Mouse (Mus musculus) frontal cortex, adult (tissue): ENCODE measurements at regions not wholly inside any gene's neighbourhood (a gene's known extent, or its start where the extent isn't known, plus 50 kb on each side); places are given as distances from the start of the nearest gene placed in this dataset.

ENCODE experiments used
- ATAC-seq: cut with Nextera tagmentation; 2 replicates; pipeline ENCODE4 v1.9.2; 2017; ENCODE audit warnings: mild to moderate bottlenecking, moderate library complexity, mixed read lengths; ENCODE audit not compliant: low TSS enrichment

GRCm38 (mm10) chr10:95032760-95033716, 88.4 kb upstream of the Plxnc1 start:
- peak; percentile 74 for ATAC-seq

- no peak for ATAC-seq
Measured at GRCm38 (mm10) chr10:95031371-95031770, 86.7 kb upstream of the Plxnc1 start.

- no peak for ATAC-seq
Measured at GRCm38 (mm10) chr10:95030801-95031200, 86.2 kb upstream of the Plxnc1 start.

- ATAC-seq = no peak
Measured at GRCm38 (mm10) chr10:95029554-95029953, 84.9 kb upstream of the Plxnc1 start.

GRCm38 (mm10) chr10:95025569-95026327, 81.1 kb upstream of the Plxnc1 start:
- no peak for ATAC-seq

- no peak for ATAC-seq
Measured at GRCm38 (mm10) chr10:95021209-95021608, 76.6 kb upstream of the Plxnc1 start.

GRCm38 (mm10) chr10:95016896-95017295, 72.3 kb upstream of the Plxnc1 start:
- no peak for ATAC-seq

- ATAC-seq = no peak
Measured at GRCm38 (mm10) chr10:95015298-95015951, 70.8 kb upstream of the Plxnc1 start.

GRCm38 (mm10) chr10:95013946-95014345, 69.3 kb upstream of the Plxnc1 start:
- ATAC-seq = no peak

GRCm38 (mm10) chr10:95013213-95013915, 68.7 kb upstream of the Plxnc1 start:
- ATAC-seq = peak; percentile 85

- ATAC-seq = no peak
Measured at GRCm38 (mm10) chr10:95010333-95010732, 65.7 kb upstream of the Plxnc1 start.

GRCm38 (mm10) chr10:95009081-95009480, 64.4 kb upstream of the Plxnc1 start:
- no peak for ATAC-seq

- ATAC-seq = peak; percentile 55; the same call in 1 of the 2 replicates
Measured at GRCm38 (mm10) chr10:95004065-95004763, 59.6 kb upstream of the Plxnc1 start.

- peak; percentile 72 for ATAC-seq
Measured at GRCm38 (mm10) chr10:95003621-95004020, 59.0 kb upstream of the Plxnc1 start.

- no peak for ATAC-seq
Measured at GRCm38 (mm10) chr10:95001650-95002049, 57.0 kb upstream of the Plxnc1 start.

- ATAC-seq = no peak
Measured at GRCm38 (mm10) chr10:94999716-95000115, 55.1 kb upstream of the Plxnc1 start.
